8 mouse cellular contexts compared by ENCODE assay signal in the genomic region with DNA sequence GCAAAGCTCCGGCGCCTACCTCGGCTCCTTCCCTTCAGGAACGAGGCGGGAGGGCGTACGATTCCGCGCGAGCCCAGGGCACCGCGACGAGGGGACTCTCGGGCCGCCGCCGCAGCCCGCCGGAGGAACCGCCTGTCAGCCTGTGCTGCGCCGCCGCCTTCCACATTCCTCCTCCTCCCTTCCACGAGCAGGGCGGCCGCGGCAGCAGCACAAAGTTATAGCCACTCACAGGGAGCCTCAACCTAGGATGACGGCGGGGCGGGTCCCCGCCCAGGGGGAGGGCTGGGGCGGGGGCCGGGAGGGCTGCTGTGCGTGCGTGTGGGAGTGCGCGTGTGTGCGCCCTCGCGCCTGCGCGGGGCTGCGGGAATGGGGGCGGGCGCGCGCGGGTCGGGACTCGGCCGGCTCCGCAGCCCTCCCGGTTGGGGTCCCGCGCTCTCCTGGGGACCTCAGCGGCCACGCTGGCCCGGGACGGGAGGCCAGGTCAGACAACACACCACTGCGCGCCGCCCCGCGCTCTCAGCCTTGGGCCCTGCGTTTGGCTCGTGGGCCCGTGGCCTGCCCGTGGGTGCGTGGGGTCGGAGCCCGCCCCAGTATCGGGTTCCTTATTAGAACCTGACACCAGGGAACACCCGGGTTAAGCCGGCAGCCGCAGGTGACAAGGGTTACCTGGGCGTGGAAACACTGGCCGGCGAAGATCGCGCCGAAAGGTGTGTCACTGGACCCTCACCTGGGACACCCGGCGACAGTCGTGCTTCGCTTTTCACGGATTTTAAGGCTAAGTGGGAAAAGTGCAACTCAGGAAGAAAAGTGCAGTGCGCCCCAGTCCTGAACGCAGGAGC. TPM values are rescaled to one million over a fixed set of nuclear protein-coding genes. Genes with fewer than 3 reads are reported as not detected.
A peak's percentile ranks its signal among the peaks of the same experiment; 100 is the strongest.
DNase-seq lines count a peak whose midpoint lies in the region; ATAC-seq lines count a peak whose summit lies in the region.

TSS of gene Foxo3 (minus strand) at position 249 of the 839 bp plus-strand sequence.

- intact Hi-C loops in heart, postnatal 25 days (cut with DNase I) = loop anchor here (5.0 kb wide), 5 partner anchors 184 to 444 kb away; no protein-coding TSS in a partner anchor

- H3K4me2 ChIP-seq in forebrain, embryonic 16.5 days (ENCODE audit: low read length) = peak within 1 kb of the TSS; percentile 96
- H3K4me2 ChIP-seq in neural tube, embryonic 15.5 days = peak within 1 kb of the TSS; percentile 98

- peaks cover 2% of the 10 kb centered on the region; the same call in 1 of the 2 replicates for H3K27me3 ChIP-seq in forebrain, embryonic 16.5 days (replicated peaks; ENCODE audit: control insufficient read depth, insufficient read depth, low read length)
- H3K27me3 ChIP-seq in neural tube, embryonic 15.5 days (replicated peaks) = peaks cover 4% of the 10 kb centered on the region; the same call in 1 of the 2 replicates

- peaks cover 30% of the 10 kb centered on the region for H3K4me1 ChIP-seq in forebrain, embryonic 16.5 days (replicated peaks; ENCODE audit: control insufficient read depth, insufficient read depth, low read length)
- peaks cover 33% of the 10 kb centered on the region for H3K4me1 ChIP-seq in neural tube, embryonic 15.5 days

- H3K9me3 ChIP-seq in forebrain, embryonic 16.5 days (ENCODE audit: control insufficient read depth, low read length) = no peaks in the 10 kb centered on the region
- no peaks in the 10 kb centered on the region for H3K9me3 ChIP-seq in neural tube, embryonic 15.5 days (replicated peaks)

- WGBS in forebrain, embryonic 16.5 days = under 1% methylated on average over 75 of the region's 88 CpGs
- under 1% methylated on average over 72 of the region's 88 CpGs for WGBS in neural tube, embryonic 15.5 days

- DNase-seq in ES-CJ7 (ENCODE audit: low read depth, low spot score) = peak; percentile 79
- DNase-seq in cerebellum, adult 18-20 months = peak; percentile 89 to 91
- DNase-seq in heart, postnatal 25 days (ENCODE audit: low spot score) = peak; percentile 86
- peak; percentile 84 to 93 for DNase-seq in layer of hippocampus, adult 18-20 months (ENCODE audit: low spot score in 2 of 2)
- DNase-seq in lung, adult 18-20 months = peak; percentile 91 to 92
- peak; percentile 88 for DNase-seq in testis, postnatal 10 days (ENCODE audit: low spot score)

- H3K27ac ChIP-seq in forebrain, embryonic 16.5 days (ENCODE audit: low read length) = peak within 1 kb of the TSS; percentile 99
- peak within 1 kb of the TSS; percentile 100 for H3K27ac ChIP-seq in neural tube, embryonic 15.5 days (replicated peaks)

- H3K4me3 ChIP-seq in forebrain, embryonic 16.5 days (replicated peaks; ENCODE audit: low read length) = peak within 1 kb of the TSS; percentile 90
- H3K4me3 ChIP-seq in neural tube, embryonic 15.5 days (replicated peaks) = peak within 1 kb of the TSS; percentile 93

- H3K9ac ChIP-seq in forebrain, embryonic 16.5 days (replicated peaks; ENCODE audit: low read depth, low read length) = peak within 1 kb of the TSS; percentile 77
- peak within 1 kb of the TSS; percentile 79 for H3K9ac ChIP-seq in neural tube, embryonic 15.5 days (replicated peaks)

- H3K36me3 ChIP-seq in forebrain, embryonic 16.5 days (ENCODE audit: control insufficient read depth, insufficient read depth) = no peaks in the 10 kb centered on the region
- H3K36me3 ChIP-seq in neural tube, embryonic 15.5 days = no peaks in the 10 kb centered on the region

- ATAC-seq in forebrain, embryonic 16.5 days = peak; percentile 76
- peak; percentile 83 for ATAC-seq in neural tube, embryonic 15.5 days (ENCODE audit: low FRiP score)

RNA-seq across cellular contexts. Expression of gene Foxo3, which starts in this region (rescaled TPM):
- polyA plus RNA-seq in forebrain, embryonic 16.5 days (2015; fragmentation: Nextera tagmentation; extraction: Ambion mirVana) = 4.7 and 4.8 TPM in 2 replicates
- total RNA-seq in heart, postnatal 25 days (2021) = 10 to 100 TPM; 69.7 to 90.2 TPM
- total RNA-seq in layer of hippocampus, adult 18-20 months (2021) = 10 to 100 TPM; 51.2 to 55.5 TPM
- 4.6 and 6.2 TPM in 2 replicates for polyA plus RNA-seq in neural tube, embryonic 15.5 days (2015; fragmentation: Nextera tagmentation; extraction: Ambion mirVana)

Comparison
In these comparisons a context has a peak if more than half of its experiments do, and no peak if none do; other contexts are left out.
1. Peak in every context shown above with its lines: DNase-seq, ATAC-seq, H3K4me3 ChIP-seq and H3K27ac ChIP-seq.